Mouse (Mus musculus) limb, embryonic 14.5 days (tissue): ENCODE measurements around the gene Nt5dc2. TPM values are rescaled to one million over a fixed set of nuclear protein-coding genes. Genes with fewer than 3 reads are reported as not detected.

Experiments used
- ATAC-seq: fragments of 200-750 bp; cut with Nextera tagmentation; 2 replicates; pipeline ENCODE4 v1.8.0; 2017; ENCODE audit warnings: low read depth, moderate number of reproducible peaks, moderate TSS enrichment; ENCODE audit not compliant: low FRiP score
- DNase-seq: peaks from one replicate; pipeline ENCODE4 v3.0.0-alpha.2; 2015; ENCODE audit warnings: low spot score
- H3K27ac ChIP-seq: fragments of 300-500 bp; sonication (generic); replicated peaks from 2 replicates; pipeline ENCODE4 v1.5.1; 2014; ENCODE audit warnings: low read depth, mild to moderate bottlenecking, low read length, moderate library complexity, mixed read lengths
- H3K27me3 ChIP-seq: fragments of 300-500 bp; sonication (generic); 2 replicates; pipeline ENCODE4 v1.6.1; 2014; ENCODE audit warnings: low read length, mixed read lengths; ENCODE audit not compliant: control insufficient read depth, insufficient read depth
- H3K36me3 ChIP-seq: fragments of 300-500 bp; sonication (generic); 2 replicates; pipeline ENCODE4 v1.6.1; 2014; ENCODE audit warnings: mild to moderate bottlenecking, low read length, moderate library complexity, mixed read lengths; ENCODE audit not compliant: control insufficient read depth, insufficient read depth
- H3K4me1 ChIP-seq: fragments of 300-500 bp; sonication (generic); 2 replicates; pipeline ENCODE4 v1.6.1; 2014; ENCODE audit warnings: antibody characterized with exemption, low read length, mixed read lengths; ENCODE audit not compliant: control insufficient read depth, insufficient read depth
- H3K4me2 ChIP-seq: fragments of 300-500 bp; sonication (generic); replicated peaks from 2 replicates; pipeline ENCODE4 v1.6.1; 2014; ENCODE audit warnings: low read depth, mild to moderate bottlenecking, low read length, moderate library complexity; ENCODE audit not compliant: severe bottlenecking
- H3K4me3 ChIP-seq: fragments of 300-500 bp; sonication (generic); replicated peaks from 2 replicates; pipeline ENCODE4 v1.5.1; 2014; ENCODE audit warnings: low read length
- H3K9ac ChIP-seq: fragments of 300-500 bp; sonication (generic); 2 replicates; pipeline ENCODE4 v1.6.1; 2014; ENCODE audit warnings: mild to moderate bottlenecking, low read depth, low read length, moderate library complexity; ENCODE audit not compliant: severe bottlenecking
- H3K9me3 ChIP-seq: fragments of 300-500 bp; sonication (generic); 2 replicates; pipeline ENCODE4 v1.6.1; 2016; ENCODE audit warnings: low read length; ENCODE audit not compliant: control insufficient read depth
- POLR2A ChIP-seq: fragments of 200-500 bp; IDR thresholded peaks from 2 replicates; pipeline ENCODE4 v1.8.0; 2012; ENCODE audit warnings: inconsistent platforms, mild to moderate bottlenecking, moderate library complexity, borderline replicate concordance; ENCODE audit not compliant: insufficient read depth, insufficient read length; ENCODE audit errors: extremely low read depth
- WGBS: fragments of 180-500 bp; shearing (Covaris S2); extraction: QIAGEN DNeasy Blood & Tissue Kit; methylation state at CpG from one replicate; pipeline ENCODE4 v1.1.7; 2014; 5-methylcytosine and 5-hydroxymethylcytosine counted together
- polyA plus RNA-seq, 2 experiments: library from polyadenylated mRNA; depleted of rRNA in 1 of 2; stranded (reverse) in 1 of 2; unstranded in 1 of 2; fragments of >200 nt; fragmentation: Nextera tagmentation in 1 of 2; extraction: Ambion mirVana in 1 of 2; gene quantifications; 2 replicates each; pipeline versions ENCODE4 v1.2.1 to v1.2.3; 2012 to 2014

The Nt5dc2 gene
- polyA plus RNA-seq, 2 experiments, result 357 to 361 TPM

DNA sequence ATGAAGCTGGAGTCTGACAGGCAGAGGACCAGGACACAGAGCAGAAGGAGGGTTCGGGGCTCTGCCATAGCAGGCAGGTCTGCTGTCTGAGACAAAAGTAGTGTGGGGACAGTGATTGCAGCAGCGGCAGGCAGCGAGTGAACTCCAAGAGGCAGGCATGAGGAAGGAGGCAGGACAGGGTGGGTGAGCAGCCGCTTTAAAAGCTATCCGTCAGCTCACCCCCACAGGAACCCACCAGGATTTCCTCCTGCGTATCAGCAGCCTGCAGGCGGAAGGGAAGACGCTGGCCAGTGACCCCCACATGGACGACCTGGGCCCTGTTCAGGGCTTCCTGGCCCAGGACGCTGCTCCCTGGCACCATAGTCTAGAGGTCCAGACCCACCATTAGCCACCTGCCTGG, 37.6 kb downstream of the Nt5dc2 start, which contains the start of gene Stab1:
Stab1 (minus strand) TSS at position 217 of the 400 bp plus-strand sequence.
- TF ChIP-seq POLR2A, result no peak
- H3K4me3 ChIP-seq, result peak within 1 kb of the TSS; percentile 10
- H3K9ac ChIP-seq, result no peak within 1 kb of the TSS
- ATAC-seq (no peak), DNase-seq (no peak)
- H3K4me2 ChIP-seq, result no peak within 1 kb of the TSS; the same call in 1 of the 2 replicates
- H3K4me1 ChIP-seq, result no peaks in the 10 kb centered on the region
- no peaks in the 10 kb centered on the region for H3K9me3 ChIP-seq
- 45% methylated on average over 10 of the region's 10 CpGs for WGBS
- peaks cover 37% of the 10 kb centered on the region for H3K36me3 ChIP-seq
- no peaks in the 10 kb centered on the region for H3K27me3 ChIP-seq
- H3K27ac ChIP-seq, result no peak within 1 kb of the TSS

DNA sequence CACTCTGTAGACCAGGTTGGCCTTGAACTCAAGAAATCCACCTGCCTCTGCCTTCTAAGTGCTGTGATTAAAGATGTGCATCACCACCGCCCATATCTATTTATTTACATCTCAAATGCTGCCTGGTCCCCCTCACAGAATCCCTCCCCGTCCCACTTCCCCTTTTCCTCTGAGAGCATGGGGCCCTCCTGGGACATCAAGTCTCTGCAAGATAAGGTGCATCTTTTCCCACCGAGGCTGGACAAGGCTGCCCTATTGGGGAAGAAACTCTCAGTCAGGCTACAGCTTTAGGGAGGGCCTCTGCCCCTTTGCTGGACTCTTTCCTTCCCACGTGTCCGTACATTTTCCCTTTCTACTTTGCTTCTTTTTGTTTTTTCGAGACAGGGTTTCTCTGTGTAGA, 38.7 kb downstream of the Nt5dc2 start:
- ATAC-seq, result no peak
- Histone ChIP-seq H3K36me3 (peaks cover 47% of the 10 kb centered on the region), H3K4me1 (no peaks in the 10 kb centered on the region), H3K27ac (no peak overlapping the region), H3K4me3 (no peak overlapping the region), H3K9me3 (no peaks in the 10 kb centered on the region), H3K4me2 (no peak overlapping the region), H3K27me3 (no peaks in the 10 kb centered on the region), H3K9ac (no peak overlapping the region)
- DNase-seq, result no peak
- WGBS, result 79% methylated on average over 6 of the region's 6 CpGs
- TF ChIP-seq POLR2A, result no peak

DNA sequence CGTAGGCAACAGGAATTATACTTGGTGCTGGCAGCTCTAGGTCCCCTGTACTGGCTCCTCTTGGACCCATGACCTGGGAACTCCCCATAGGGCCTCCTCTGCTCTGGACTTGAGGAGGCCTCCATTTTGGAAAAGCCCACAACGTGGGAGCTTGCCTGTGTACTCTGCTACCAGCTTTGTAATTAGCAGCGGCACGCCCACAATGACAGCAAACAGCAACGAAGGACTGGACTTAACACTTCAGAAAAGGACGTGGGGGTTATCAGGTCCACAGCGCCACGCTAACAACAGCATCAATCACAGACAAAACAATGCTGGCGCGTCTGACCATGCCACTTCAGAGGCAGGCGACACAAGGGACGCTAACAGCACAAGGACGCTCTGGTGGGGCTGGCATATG, 40.1 kb downstream of the Nt5dc2 start:
- H3K9ac ChIP-seq, result no peak overlapping the region
- no peak for TF ChIP-seq POLR2A
- H3K4me1 ChIP-seq, result no peaks in the 10 kb centered on the region
- peaks cover 62% of the 10 kb centered on the region for H3K36me3 ChIP-seq
- no peak overlapping the region for H3K27ac ChIP-seq
- H3K4me2 ChIP-seq, result no peak overlapping the region
- DNase-seq (no peak), ATAC-seq (no peak)
- H3K27me3 ChIP-seq, result no peaks in the 10 kb centered on the region
- 86% methylated on average over 13 of the region's 13 CpGs for WGBS
- no peaks in the 10 kb centered on the region for H3K9me3 ChIP-seq
- H3K4me3 ChIP-seq, result no peak overlapping the region

DNA sequence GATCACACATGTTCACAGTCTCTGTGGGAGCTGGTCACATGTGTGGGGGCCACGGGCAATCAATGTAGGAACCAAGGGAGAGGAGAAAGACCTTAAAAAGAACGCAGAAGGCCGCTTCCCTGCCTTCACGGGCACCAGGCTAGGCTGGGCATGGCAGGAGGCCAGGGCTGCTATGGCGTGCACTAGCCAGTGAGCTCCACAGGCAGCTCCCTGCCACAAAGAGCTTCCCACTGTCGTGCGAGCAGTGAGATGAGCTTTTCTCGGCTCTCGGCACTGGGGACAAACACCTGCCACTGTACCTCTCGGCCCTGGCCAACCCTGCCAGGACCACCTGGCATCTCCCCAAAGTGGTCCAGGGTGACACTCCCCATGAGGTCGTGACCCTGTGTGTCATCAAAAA, 40.5 kb downstream of the Nt5dc2 start:
- H3K4me3 ChIP-seq, result no peak overlapping the region
- no peaks in the 10 kb centered on the region for H3K27me3 ChIP-seq
- H3K4me1 ChIP-seq, result no peaks in the 10 kb centered on the region
- DNase-seq (no peak), ATAC-seq (no peak)
- H3K27ac ChIP-seq, result no peak overlapping the region
- H3K4me2 ChIP-seq, result no peak overlapping the region
- peaks cover 66% of the 10 kb centered on the region for H3K36me3 ChIP-seq
- TF ChIP-seq POLR2A, result no peak
- WGBS, result 88% methylated on average over 7 of the region's 11 CpGs
- H3K9me3 ChIP-seq, result no peaks in the 10 kb centered on the region
- no peak overlapping the region for H3K9ac ChIP-seq

DNA sequence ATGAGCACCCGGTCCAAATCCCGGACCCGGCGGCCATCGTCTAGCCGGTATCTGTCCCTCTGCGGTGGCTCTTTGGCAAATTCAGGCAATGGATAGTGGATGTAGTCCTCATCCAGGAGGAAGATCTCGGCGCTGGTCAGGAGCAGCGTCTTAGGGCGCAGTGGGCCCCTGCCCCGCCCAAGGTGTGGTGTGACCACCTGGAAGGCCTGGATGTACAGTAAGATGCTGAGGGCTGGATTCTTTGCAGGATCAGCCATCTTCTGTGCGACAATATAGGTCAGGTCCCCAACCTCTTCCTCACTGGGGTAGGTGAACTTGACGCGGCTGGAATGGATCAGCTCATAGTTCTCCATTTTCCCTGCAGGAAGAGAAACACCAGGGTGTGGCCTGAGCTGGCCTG, 41.0 kb downstream of the Nt5dc2 start:
- H3K4me1 ChIP-seq, result no peaks in the 10 kb centered on the region
- H3K27ac ChIP-seq, result no peak overlapping the region
- no peak overlapping the region for H3K9ac ChIP-seq
- H3K4me2 ChIP-seq, result no peak overlapping the region
- DNase-seq (no peak), ATAC-seq (no peak)
- H3K36me3 ChIP-seq, result peaks cover 71% of the 10 kb centered on the region
- 94% methylated on average over 15 of the region's 15 CpGs for WGBS
- TF ChIP-seq POLR2A, result no peak
- no peaks in the 10 kb centered on the region for H3K27me3 ChIP-seq
- H3K9me3 ChIP-seq, result no peaks in the 10 kb centered on the region
- no peak overlapping the region for H3K4me3 ChIP-seq
